Mouse (Mus musculus) mammary gland, adult 2 months (tissue): ENCODE results near the gene Kcnk5. TPM values are rescaled to one million over a fixed set of nuclear protein-coding genes. Genes with fewer than 3 reads are reported as not detected.

Experiments used
- polyA plus RNA-seq: library from polyadenylated mRNA; depleted of rRNA; stranded (reverse); fragments of >200 nt; gene quantifications from 2 replicates; pipeline ENCODE4 v1.2.3, GENCODE M21; 2012; ENCODE audit warnings: low replicate concordance; rRNA removed

Kcnk5 gene
- polyA plus RNA-seq: 9.6 and 10.0 TPM in 2 replicates

GRCm38 (mm10) chr14:20181466-20181921, at the start of gene Kcnk5:
Gene Kcnk5 (minus strand): TSS chr14:20181809.

GRCm38 (mm10) chr14:20138484-20139355, 42.9 kb downstream of the Kcnk5 start, which contains the start of gene Saysd1:
Gene Saysd1 (minus strand): TSS chr14:20138534.

Other genes starting within 250 kb of the Kcnk5 start
- gene Gng2, start 204.2 kb downstream of the Kcnk5 start, polyA plus RNA-seq: 14.9 and 18.7 TPM in 2 replicates
- gene Saysd1, start 43.3 kb downstream of the Kcnk5 start, polyA plus RNA-seq: 7.0 and 12.4 TPM in 2 replicates
- gene Kcnk16, start 87.4 kb upstream of the Kcnk5 start, polyA plus RNA-seq: 0.85 and 1.1 TPM in 2 replicates
- 26.8 and 38.4 TPM in 2 replicates for gene Nudt13, start 112.9 kb upstream of the Kcnk5 start, polyA plus RNA-seq
- gene Ecd, start 166.3 kb upstream of the Kcnk5 start, polyA plus RNA-seq: 14.6 and 20.5 TPM in 2 replicates
- 25.0 and 37.1 TPM in 2 replicates for gene Fam149b, start 166.4 kb upstream of the Kcnk5 start, polyA plus RNA-seq
- 8.0 and 34.0 TPM in 2 replicates for gene Dnajc9, start 207.1 kb upstream of the Kcnk5 start, polyA plus RNA-seq
- gene Mrps16, start 211.8 kb upstream of the Kcnk5 start, polyA plus RNA-seq: 51.6 and 55.1 TPM in 2 replicates